Mouse (Mus musculus) kidney, postnatal 0 days (tissue): Measurements from ENCODE around the gene Tfcp2l1. TPM values are rescaled to one million over a fixed set of nuclear protein-coding genes. Genes with fewer than 3 reads are reported as not detected.

ENCODE experiments used
- ATAC-seq: fragments of 200-750 bp; cut with Nextera tagmentation; replicated peaks from 2 replicates; pipeline ENCODE4 v1.8.0; 2017; ENCODE audit warnings: low read depth, moderate number of reproducible peaks, moderate TSS enrichment, moderate library complexity; ENCODE audit not compliant: low FRiP score
- DNase-seq: peaks from one replicate; pipeline ENCODE4 v3.0.0-alpha.2; 2016; ENCODE audit warnings: low spot score
- H3K27ac ChIP-seq: fragments of 300-500 bp; sonication (generic); 2 replicates; pipeline ENCODE4 v1.5.1; 2014; ENCODE audit warnings: mild to moderate bottlenecking
- H3K27me3 ChIP-seq: fragments of 300-500 bp; sonication (generic); 2 replicates; pipeline ENCODE4 v1.6.1; 2014; ENCODE audit warnings: low read length, mixed read lengths; ENCODE audit not compliant: insufficient read depth
- H3K36me3 ChIP-seq: fragments of 300-500 bp; sonication (generic); 2 replicates; pipeline ENCODE4 v1.6.1; 2014; ENCODE audit warnings: low read length, mixed read lengths; ENCODE audit not compliant: insufficient read depth
- H3K4me1 ChIP-seq: fragments of 300-500 bp; sonication (generic); replicated peaks from 2 replicates; pipeline ENCODE4 v1.6.1; 2014; ENCODE audit warnings: antibody characterized with exemption, low read length, mixed read lengths; ENCODE audit not compliant: insufficient read depth
- H3K4me2 ChIP-seq: fragments of 300-500 bp; sonication (generic); 2 replicates; pipeline ENCODE4 v1.6.1; 2014; ENCODE audit warnings: mild to moderate bottlenecking, low read length, moderate library complexity, mixed read lengths
- H3K4me3 ChIP-seq: fragments of 300-500 bp; sonication (generic); replicated peaks from 2 replicates; pipeline ENCODE4 v1.5.1; 2014; ENCODE audit warnings: low read depth, low read length
- H3K9ac ChIP-seq: fragments of 300-500 bp; sonication (generic); 2 replicates; pipeline ENCODE4 v1.6.1; 2014; ENCODE audit warnings: low read depth, low read length
- H3K9me3 ChIP-seq: fragments of 300-500 bp; sonication (generic); replicated peaks from 2 replicates; pipeline ENCODE4 v1.6.1; 2016; ENCODE audit warnings: low read length, inconsistent platforms, mixed read lengths
- CTCF ChIP-seq: IDR thresholded peaks from 2 replicates; pipeline ENCODE4 v1.5.1; 2016; ENCODE audit warnings: antibody characterized with exemption, low read depth, mild to moderate bottlenecking, moderate library complexity
- WGBS: fragments of 180-500 bp; shearing (Covaris S2); extraction: QIAGEN DNeasy Blood & Tissue Kit; methylation state at CpG from one replicate; pipeline ENCODE4 v1.1.7; 2014; 5-methylcytosine and 5-hydroxymethylcytosine counted together
- polyA plus RNA-seq: library from polyadenylated mRNA; unstranded; fragments of >200 nt; fragmentation: Nextera tagmentation; extraction: Ambion mirVana; gene quantifications from 2 replicates; pipeline ENCODE4 v1.2.1, GENCODE M21; 2015

The Tfcp2l1 gene
- polyA plus RNA-seq, 1 experiment from 2014 or later = 35.6 TPM

DNA sequence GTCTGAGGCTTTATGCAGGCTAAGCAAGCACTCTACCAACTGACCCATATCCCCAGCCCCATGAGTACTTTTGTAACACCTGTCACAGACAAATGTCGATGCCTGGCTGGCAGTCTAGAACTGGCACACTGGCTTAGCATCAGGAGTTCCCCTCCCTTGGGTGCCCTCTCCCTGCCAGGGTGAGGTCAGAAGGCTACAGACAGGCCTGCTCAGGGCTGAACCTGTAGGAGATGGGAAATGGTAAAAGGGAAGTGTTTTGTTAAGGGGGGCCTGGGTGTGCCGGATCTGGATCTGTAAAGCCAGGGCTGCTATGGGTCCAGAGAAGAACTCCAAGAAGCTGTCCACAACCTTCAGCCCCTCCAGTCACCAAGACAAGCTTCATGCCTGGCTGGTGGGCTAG lies 92.0 kb downstream of the Tfcp2l1 start:
- H3K27ac ChIP-seq = no peak overlapping the region
- DNase-seq (no peak), ATAC-seq (no peak; the same call in 1 of the 2 replicates)
- H3K36me3 ChIP-seq = no peaks in the 10 kb centered on the region
- WGBS = 93% methylated on average over 2 of the region's 2 CpGs
- H3K4me2 ChIP-seq = no peak overlapping the region
- no peaks in the 10 kb centered on the region for H3K9me3 ChIP-seq
- no peaks in the 10 kb centered on the region for H3K27me3 ChIP-seq
- no peaks in the 10 kb centered on the region for H3K4me1 ChIP-seq
- no peak for TF ChIP-seq CTCF
- no peak overlapping the region for H3K9ac ChIP-seq
- H3K4me3 ChIP-seq = no peak overlapping the region

DNA sequence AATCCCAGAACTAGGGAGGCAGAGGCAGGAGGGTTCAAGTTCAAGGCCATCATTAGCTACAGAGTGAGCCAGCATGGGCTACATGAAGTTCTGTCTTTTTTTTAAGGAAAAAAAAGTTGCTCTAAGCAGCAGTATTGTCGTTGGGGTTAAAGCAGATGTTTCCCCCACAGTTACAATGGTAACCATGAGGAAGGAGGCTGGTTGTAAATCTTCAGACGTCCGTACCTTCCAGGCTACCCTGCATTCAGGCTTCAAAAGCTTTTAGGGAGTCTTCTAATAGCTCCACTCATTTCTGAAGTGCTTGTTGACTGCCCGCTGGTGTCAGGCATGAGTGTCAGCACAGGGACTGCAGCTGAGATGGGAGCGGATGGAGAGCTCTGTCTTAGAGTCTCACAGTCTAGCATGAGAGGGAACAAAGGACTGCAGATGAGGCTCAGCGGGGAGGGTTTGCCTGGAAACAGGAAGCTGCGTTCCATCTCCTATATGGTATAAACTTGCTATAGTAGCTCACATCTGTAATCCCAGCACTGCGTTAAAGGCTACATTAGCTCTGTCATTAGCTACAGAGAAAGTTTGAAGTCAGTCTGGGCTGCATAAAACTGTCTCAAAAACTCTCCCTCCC lies 92.8 kb downstream of the Tfcp2l1 start:
- H3K9ac ChIP-seq = no peak overlapping the region
- H3K9me3 ChIP-seq = no peaks in the 10 kb centered on the region
- no peak overlapping the region for H3K4me3 ChIP-seq
- H3K27ac ChIP-seq = no peak overlapping the region
- DNase-seq (no peak), ATAC-seq (no peak)
- H3K27me3 ChIP-seq = no peaks in the 10 kb centered on the region
- H3K4me1 ChIP-seq = no peaks in the 10 kb centered on the region
- TF ChIP-seq CTCF = no peak
- H3K4me2 ChIP-seq = no peak overlapping the region
- 34% methylated on average over 8 of the region's 8 CpGs for WGBS
- no peaks in the 10 kb centered on the region for H3K36me3 ChIP-seq

DNA sequence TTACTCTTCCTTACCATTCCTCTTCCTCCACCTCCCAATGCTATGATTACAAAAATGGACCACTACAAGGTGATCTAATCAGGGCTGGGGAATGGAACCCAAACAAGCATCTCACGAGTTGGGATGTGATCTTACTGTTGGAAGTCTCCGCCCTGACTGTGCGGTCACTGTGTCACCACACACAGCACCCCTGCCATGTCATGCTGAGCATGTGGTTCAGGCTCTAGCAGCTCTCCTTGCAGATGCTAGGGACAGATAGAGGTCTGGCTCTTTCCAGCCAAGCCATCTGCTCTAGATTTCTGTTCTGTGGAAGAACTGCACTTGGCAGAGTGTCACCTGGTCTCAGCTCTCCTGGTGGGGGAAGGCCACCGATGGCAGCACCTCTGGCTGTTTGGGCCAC lies 99.3 kb downstream of the Tfcp2l1 start:
- 79% methylated on average over 4 of the region's 4 CpGs for WGBS
- DNase-seq (no peak), ATAC-seq (no peak)

DNA sequence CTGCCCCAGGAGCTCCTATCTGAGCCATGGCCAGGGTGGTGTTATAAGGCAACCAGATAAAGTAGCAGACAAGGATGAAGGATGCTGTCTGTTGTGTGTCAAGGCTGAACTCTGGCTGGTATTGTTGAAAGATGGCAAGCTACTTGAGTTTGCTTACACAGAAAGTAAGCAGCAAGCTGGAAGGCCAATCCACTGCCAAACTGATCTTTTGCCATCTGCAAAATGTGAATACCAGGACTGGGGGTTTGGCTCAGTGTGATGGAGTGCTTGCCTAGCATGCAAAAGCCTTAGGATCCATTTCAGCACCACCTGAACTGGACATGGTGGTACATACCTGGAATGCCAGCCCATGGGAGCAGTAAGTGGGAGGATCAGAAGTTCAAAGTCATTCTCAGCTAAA lies 101.1 kb downstream of the Tfcp2l1 start:
- no peak for ATAC-seq
- Histone ChIP-seq H3K9ac (no peak overlapping the region), H3K27me3 (no peaks in the 10 kb centered on the region), H3K4me3 (no peak overlapping the region), H3K27ac (no peak overlapping the region), H3K4me2 (no peak overlapping the region), H3K36me3 (no peaks in the 10 kb centered on the region), H3K9me3 (no peaks in the 10 kb centered on the region), H3K4me1 (no peaks in the 10 kb centered on the region)
- no peak for DNase-seq
- no peak for TF ChIP-seq CTCF

More for the DNA sequence above, 99.3 kb downstream of the Tfcp2l1 start:
- Histone ChIP-seq H3K4me3 (no peak overlapping the region), H3K9me3 (no peaks in the 10 kb centered on the region), H3K4me1 (no peaks in the 10 kb centered on the region), H3K9ac (no peak overlapping the region), H3K27me3 (no peaks in the 10 kb centered on the region), H3K4me2 (no peak overlapping the region), H3K27ac (no peak overlapping the region), H3K36me3 (no peaks in the 10 kb centered on the region)
- no peak for TF ChIP-seq CTCF

Other genes with a start within 250 kb of the Tfcp2l1 start
- 15.7 and 16.5 TPM in 2 replicates for gene Clasp1, start 238.9 kb upstream of the Tfcp2l1 start, polyA plus RNA-seq